Mouse (Mus musculus): ENCODE measurements around the gene Adipor1.

DNA sequence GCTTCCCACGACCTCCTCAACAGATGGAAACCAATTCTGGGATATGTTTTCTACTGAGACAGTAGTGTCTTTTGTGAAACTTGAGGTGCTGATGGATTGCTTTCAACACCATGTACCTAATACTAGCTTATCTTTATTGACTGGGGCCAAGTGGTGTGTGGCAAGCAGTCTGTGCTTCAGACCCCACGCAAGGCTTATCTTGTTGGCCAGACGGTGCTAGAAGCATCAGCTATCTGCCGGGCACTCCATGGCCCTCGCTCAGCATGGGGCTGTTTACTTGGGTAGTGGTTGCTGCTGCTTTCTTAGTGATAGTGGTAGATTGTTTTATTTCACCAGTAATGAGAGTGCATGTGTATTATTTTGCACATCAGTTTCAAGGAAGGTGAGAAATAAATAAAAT lies 11.1 kb downstream of the Adipor1 start:
- TF ChIP-seq CTCF (conservative IDR thresholded peaks at IDR 0.05; ENCODE audit: low read length), result no peak
- TF ChIP-seq NANOG (IDR thresholded peaks at IDR 0.05; ENCODE audit: borderline replicate concordance, low read length), result no peak
- no peak for TF ChIP-seq POU5F1 (IDR thresholded peaks at IDR 0.05; ENCODE audit: borderline replicate concordance, low read length)

All from E14TG2a.4 (cell line).